Mouse (Mus musculus) CD8-positive naive resting alpha-beta T cell, adult 2 months (primary cell): Measurements from ENCODE around the gene G6pc.

Experiments
- DNase-seq, 2 experiments: peaks; one replicate each; pipeline ENCODE4 v3.0.0; 2022; ENCODE audit warnings: low read depth in 2 of 2, low spot score in 2 of 2

Gene G6pc

GRCm38 (mm10) chr11:101424925-101425813, 57.8 kb downstream of the G6pc start, which contains the start of the genes Rundc1 and Ptges3l:
Gene Rundc1, plus strand, starts transcription at chr11:101425085.
Gene Ptges3l, minus strand, starts transcription at chr11:101425333.
- DNase-seq: peak; percentile 96 to 99

- no peak for DNase-seq
These were observed 58.8 kb downstream of the G6pc start for GRCm38 (mm10) chr11:101426165-101426564.
